Mouse (Mus musculus): ENCODE results near the gene Chtf18. TPM values are rescaled to one million over a fixed set of nuclear protein-coding genes. Genes with fewer than 3 reads are reported as not detected.

Chtf18 gene
- polyA plus RNA-seq, 1 experiment from 2014 or later: 21.2 TPM

GRCm38 (mm10) chr17:25700863-25701496, 26.2 kb downstream of the Chtf18 start:
- no peak overlapping the region for H3K4me3 ChIP-seq
- no peak overlapping the region for H3K27ac ChIP-seq
- no peaks in the 10 kb centered on the region for H3K36me3 ChIP-seq
- no peak overlapping the region for H3K9ac ChIP-seq
- no peak for ATAC-seq (ENCODE audit: insufficient number of reproducible peaks, low FRiP score, low TSS enrichment, low read depth)
- H3K27me3 ChIP-seq: 0 out of 2 replicates have a peak, but pooled peaks cover 6% of the 10 kb centered on the region
- H3K9me3 ChIP-seq: no peaks in the 10 kb centered on the region
- H3K4me2 ChIP-seq: no peak overlapping the region
- no peaks in the 10 kb centered on the region for H3K4me1 ChIP-seq
- WGBS: 55% methylated on average over 9 of the region's 9 CpGs

GRCm38 (mm10) chr17:25698446-25698845, 28.8 kb downstream of the Chtf18 start:
- WGBS: 10% methylated on average over 7 of the region's 7 CpGs
- H3K27me3 ChIP-seq: 0 out of 2 replicates have a peak, but pooled peaks cover 6% of the 10 kb centered on the region
- H3K4me3 ChIP-seq: no peak overlapping the region
- H3K27ac ChIP-seq: no peak overlapping the region
- no peaks in the 10 kb centered on the region for H3K9me3 ChIP-seq
- no peaks in the 10 kb centered on the region for H3K36me3 ChIP-seq
- no peak overlapping the region for H3K4me2 ChIP-seq
- no peak overlapping the region for H3K9ac ChIP-seq
- no peaks in the 10 kb centered on the region for H3K4me1 ChIP-seq
- ATAC-seq (ENCODE audit: insufficient number of reproducible peaks, low FRiP score, low TSS enrichment, low read depth): no peak

DNA sequence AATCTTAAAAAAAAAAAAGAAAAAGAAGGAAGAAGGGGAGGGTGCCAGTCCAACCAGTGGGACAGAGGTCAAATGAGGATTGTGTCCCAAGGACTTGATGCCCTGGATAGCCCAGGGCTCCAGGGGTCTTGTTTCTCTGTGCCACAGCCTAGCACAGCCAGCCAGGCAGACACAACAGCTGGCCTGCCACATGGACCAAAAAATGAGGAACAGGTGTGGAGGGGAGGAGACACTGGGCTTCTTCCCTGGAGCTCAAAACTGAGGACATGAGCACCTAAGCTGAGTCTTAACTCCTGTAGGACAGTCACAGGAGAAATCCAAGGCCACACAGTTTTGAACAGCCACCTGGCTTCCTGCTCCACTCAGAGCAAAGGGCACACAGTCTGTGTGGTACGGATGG, 31.0 kb downstream of the Chtf18 start:
- no peak for ATAC-seq (ENCODE audit: insufficient number of reproducible peaks, low FRiP score, low TSS enrichment, low read depth)
- Histone ChIP-seq H3K27ac (no peak overlapping the region), H3K4me2 (no peak overlapping the region), H3K9me3 (no peaks in the 10 kb centered on the region), H3K4me3 (no peak overlapping the region), H3K36me3 (no peaks in the 10 kb centered on the region), H3K9ac (no peak overlapping the region), H3K4me1 (no peaks in the 10 kb centered on the region), H3K27me3 (0 out of 2 replicates have a peak, but pooled peaks cover 6% of the 10 kb centered on the region)
- WGBS: 18% methylated on average over 1 of the region's 1 CpGs

DNA sequence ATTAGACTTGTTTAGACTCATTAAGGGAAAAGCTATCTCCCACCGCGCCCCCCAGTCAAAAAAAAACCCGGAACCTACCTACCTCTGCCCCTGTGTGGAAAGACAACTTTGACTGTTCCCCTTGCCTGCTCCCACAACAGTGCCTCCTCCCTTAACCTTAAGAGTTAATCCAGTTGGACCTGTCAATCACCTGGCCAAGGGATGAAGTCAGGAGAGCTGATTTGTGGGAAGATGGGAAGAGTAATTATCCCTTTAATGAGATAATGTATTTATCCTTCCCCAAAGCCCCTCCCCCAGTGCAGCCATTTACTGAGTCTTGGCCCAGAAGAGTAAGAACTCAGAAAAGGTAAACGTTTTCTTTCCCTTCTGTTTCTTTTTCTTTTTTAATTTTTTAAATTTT, 38.3 kb downstream of the Chtf18 start:
- Histone ChIP-seq H3K27ac (no peak overlapping the region), H3K27me3 (peaks cover 4% of the 10 kb centered on the region; the same call in 1 of the 2 replicates), H3K9ac (no peak overlapping the region), H3K9me3 (no peaks in the 10 kb centered on the region), H3K4me1 (0 out of 2 replicates have a peak, but pooled peaks cover 11% of the 10 kb centered on the region), H3K4me2 (no peak overlapping the region), H3K4me3 (no peak overlapping the region), H3K36me3 (no peaks in the 10 kb centered on the region)
- 75% methylated on average over 4 of the region's 4 CpGs for WGBS
- ATAC-seq (ENCODE audit: insufficient number of reproducible peaks, low FRiP score, low TSS enrichment, low read depth): no peak

DNA sequence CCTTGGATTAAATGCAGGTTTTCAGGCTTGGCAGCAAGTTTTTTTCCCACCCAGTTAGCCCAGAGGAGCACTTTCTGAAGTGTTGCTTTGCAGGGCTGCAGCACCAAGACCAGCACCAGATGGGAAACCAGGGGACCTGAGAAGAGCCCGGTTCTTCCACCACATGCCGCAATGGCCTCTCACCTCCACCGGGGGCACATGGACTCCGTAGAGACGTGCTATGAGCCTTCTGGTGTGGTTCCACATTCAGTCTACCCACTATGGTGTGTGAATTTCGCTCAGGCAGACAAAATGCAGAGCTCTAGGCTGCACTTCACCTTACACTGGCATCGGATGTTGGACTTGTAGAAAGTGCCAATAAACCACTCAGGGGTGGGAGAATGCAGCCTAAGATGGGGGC, 40.9 kb downstream of the Chtf18 start:
- H3K36me3 ChIP-seq: no peaks in the 10 kb centered on the region
- peaks cover 4% of the 10 kb centered on the region; the same call in 1 of the 2 replicates for H3K27me3 ChIP-seq
- H3K27ac ChIP-seq: no peak overlapping the region
- no peak overlapping the region for H3K4me2 ChIP-seq
- WGBS: 40% methylated on average over 7 of the region's 7 CpGs
- no peak for ATAC-seq (ENCODE audit: insufficient number of reproducible peaks, low FRiP score, low TSS enrichment, low read depth)
- no peak overlapping the region for H3K9ac ChIP-seq
- 0 out of 2 replicates have a peak, but pooled peaks cover 11% of the 10 kb centered on the region for H3K4me1 ChIP-seq
- H3K4me3 ChIP-seq: no peak overlapping the region
- H3K9me3 ChIP-seq: no peaks in the 10 kb centered on the region

- no peak for ATAC-seq (ENCODE audit: insufficient number of reproducible peaks, low FRiP score, low TSS enrichment, low read depth)
- H3K27ac ChIP-seq: no peak overlapping the region
- H3K4me1 ChIP-seq: 0 out of 2 replicates have a peak, but pooled peaks cover 2% of the 10 kb centered on the region
- 0 out of 2 replicates have a peak, but pooled peaks cover 4% of the 10 kb centered on the region for H3K27me3 ChIP-seq
- 80% methylated on average over 4 of the region's 4 CpGs for WGBS
- H3K4me2 ChIP-seq: no peak overlapping the region
- no peak overlapping the region for H3K4me3 ChIP-seq
- no peaks in the 10 kb centered on the region for H3K9me3 ChIP-seq
- no peaks in the 10 kb centered on the region for H3K36me3 ChIP-seq
- H3K9ac ChIP-seq: no peak overlapping the region
Observed at GRCm38 (mm10) chr17:25681636-25682035, 45.6 kb downstream of the Chtf18 start.

DNA sequence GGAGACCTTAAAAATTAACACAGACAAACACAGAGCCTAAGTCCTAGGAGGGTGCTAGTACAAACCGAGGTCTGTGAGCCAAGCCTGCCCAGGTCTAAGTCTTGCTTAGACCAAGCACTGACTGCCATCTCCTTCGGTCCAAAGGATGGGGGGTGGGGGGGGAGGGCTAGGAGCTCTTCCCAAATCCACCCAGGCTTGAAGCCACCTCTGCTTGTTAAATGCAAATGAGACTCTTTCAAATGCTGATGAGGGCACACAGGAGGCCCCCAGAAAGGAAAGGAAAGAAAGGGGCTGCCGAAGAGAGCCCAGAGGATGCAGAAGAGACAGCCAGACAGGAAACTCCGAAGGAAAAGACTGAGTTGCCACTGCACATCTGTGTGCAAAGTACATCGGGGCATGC, 47.4 kb downstream of the Chtf18 start:
- H3K36me3 ChIP-seq: no peaks in the 10 kb centered on the region
- no peaks in the 10 kb centered on the region for H3K9me3 ChIP-seq
- no peak overlapping the region for H3K9ac ChIP-seq
- ATAC-seq (ENCODE audit: insufficient number of reproducible peaks, low FRiP score, low TSS enrichment, low read depth): no peak
- H3K27me3 ChIP-seq: 0 out of 2 replicates have a peak, but pooled peaks cover 4% of the 10 kb centered on the region
- no peak overlapping the region for H3K27ac ChIP-seq
- H3K4me2 ChIP-seq: no peak overlapping the region
- 13% methylated on average over 5 of the region's 5 CpGs for WGBS
- H3K4me1 ChIP-seq: no peaks in the 10 kb centered on the region
- H3K4me3 ChIP-seq: no peak overlapping the region

- no peak for ATAC-seq (ENCODE audit: insufficient number of reproducible peaks, low FRiP score, low TSS enrichment, low read depth)
- Histone ChIP-seq H3K36me3 (no peaks in the 10 kb centered on the region), H3K27ac (no peak overlapping the region)
Observed at GRCm38 (mm10) chr17:25677969-25678368, 49.2 kb downstream of the Chtf18 start.

GRCm38 (mm10) chr17:25672982-25673381, 54.2 kb downstream of the Chtf18 start:
- H3K9me3 ChIP-seq: no peaks in the 10 kb centered on the region
- no peaks in the 10 kb centered on the region for H3K4me1 ChIP-seq
- H3K27ac ChIP-seq: no peak overlapping the region
- no peaks in the 10 kb centered on the region for H3K36me3 ChIP-seq
- H3K9ac ChIP-seq: no peak overlapping the region
- ATAC-seq (ENCODE audit: insufficient number of reproducible peaks, low FRiP score, low TSS enrichment, low read depth): no peak
- H3K4me3 ChIP-seq: no peak overlapping the region
- no peak overlapping the region for H3K4me2 ChIP-seq
- H3K27me3 ChIP-seq: no peaks in the 10 kb centered on the region

More at GRCm38 (mm10) chr17:25677969-25678368, 49.2 kb downstream of the Chtf18 start:
- no peaks in the 10 kb centered on the region for H3K4me1 ChIP-seq
- no peaks in the 10 kb centered on the region for H3K27me3 ChIP-seq
- no peak overlapping the region for H3K9ac ChIP-seq
- no peak overlapping the region for H3K4me2 ChIP-seq
- H3K9me3 ChIP-seq: no peaks in the 10 kb centered on the region
- 54% methylated on average over 6 of the region's 6 CpGs for WGBS
- H3K4me3 ChIP-seq: no peak overlapping the region

Small RNAs within 50 kb of the gene (microRNA-seq; reads per million reads assigned to microRNA genes)
- not detected for gene Gm25083

Other genes starting within 250 kb of the Chtf18 start
- 0.08 TPM in 1 of 2 replicates, not detected in the other for gene Sstr5, start 230.1 kb downstream of the Chtf18 start, polyA plus RNA-seq (2015; fragmentation: Nextera tagmentation; extraction: Ambion mirVana)
- 10.9 and 14.7 TPM in 2 replicates for gene Sox8, start 156.7 kb downstream of the Chtf18 start, polyA plus RNA-seq (2015; fragmentation: Nextera tagmentation; extraction: Ambion mirVana)
- gene Lmf1, start 148.3 kb downstream of the Chtf18 start, polyA plus RNA-seq (2015; fragmentation: Nextera tagmentation; extraction: Ambion mirVana): 28.8 and 30.5 TPM in 2 replicates
- 4.8 and 6.1 TPM in 2 replicates for gene Gng13, start 10.2 kb downstream of the Chtf18 start, polyA plus RNA-seq (2015; fragmentation: Nextera tagmentation; extraction: Ambion mirVana)
- 22.8 and 23.3 TPM in 2 replicates for gene Rpusd1, start 251 bp upstream of the Chtf18 start, polyA plus RNA-seq (2015; fragmentation: Nextera tagmentation; extraction: Ambion mirVana)
- 0.13 and 0.17 TPM in 2 replicates for gene Mslnl, start 8.6 kb upstream of the Chtf18 start, polyA plus RNA-seq (2015; fragmentation: Nextera tagmentation; extraction: Ambion mirVana)
- gene Msln, start 27.0 kb upstream of the Chtf18 start, polyA plus RNA-seq (2015; fragmentation: Nextera tagmentation; extraction: Ambion mirVana): 38.4 and 40.6 TPM in 2 replicates
- 26.7 and 27.2 TPM in 2 replicates for gene Narfl, start 46.4 kb upstream of the Chtf18 start, polyA plus RNA-seq (2015; fragmentation: Nextera tagmentation; extraction: Ambion mirVana)
- gene Haghl, start 58.3 kb upstream of the Chtf18 start, polyA plus RNA-seq (2015; fragmentation: Nextera tagmentation; extraction: Ambion mirVana): 53.2 and 54.4 TPM in 2 replicates
- gene Ccdc78, start 59.2 kb upstream of the Chtf18 start, polyA plus RNA-seq (2015; fragmentation: Nextera tagmentation; extraction: Ambion mirVana): 0.09 and 0.14 TPM in 2 replicates
- 85.7 and 95.6 TPM in 2 replicates for gene Fam173a, start 65.5 kb upstream of the Chtf18 start, polyA plus RNA-seq (2015; fragmentation: Nextera tagmentation; extraction: Ambion mirVana)
- gene AC134908.4, start 68.2 kb upstream of the Chtf18 start, polyA plus RNA-seq (2015; fragmentation: Nextera tagmentation; extraction: Ambion mirVana): 0.56 and 0.58 TPM in 2 replicates
- gene Metrn, start 69.7 kb upstream of the Chtf18 start, polyA plus RNA-seq (2015; fragmentation: Nextera tagmentation; extraction: Ambion mirVana): 39.1 and 40.0 TPM in 2 replicates
- gene Fbxl16, start 81.7 kb upstream of the Chtf18 start, polyA plus RNA-seq (2015; fragmentation: Nextera tagmentation; extraction: Ambion mirVana): 2.0 and 2.7 TPM in 2 replicates
- gene Wdr24, start 96.2 kb upstream of the Chtf18 start, polyA plus RNA-seq (2015; fragmentation: Nextera tagmentation; extraction: Ambion mirVana): 24.6 and 26.5 TPM in 2 replicates
- gene Jmjd8, start 101.4 kb upstream of the Chtf18 start, polyA plus RNA-seq (2015; fragmentation: Nextera tagmentation; extraction: Ambion mirVana): 47.2 and 48.9 TPM in 2 replicates
- gene Stub1, start 106.0 kb upstream of the Chtf18 start, polyA plus RNA-seq (2015; fragmentation: Nextera tagmentation; extraction: Ambion mirVana): 346 and 387 TPM in 2 replicates
- 1.8 and 2.6 TPM in 2 replicates for gene Rhbdl1, start 109.9 kb upstream of the Chtf18 start, polyA plus RNA-seq (2015; fragmentation: Nextera tagmentation; extraction: Ambion mirVana)
- 1.8 and 2.6 TPM in 2 replicates for gene Gm20683, start 114.3 kb upstream of the Chtf18 start, polyA plus RNA-seq (2015; fragmentation: Nextera tagmentation; extraction: Ambion mirVana)
- 21.9 and 25.4 TPM in 2 replicates for gene Rhot2, start 117.4 kb upstream of the Chtf18 start, polyA plus RNA-seq (2015; fragmentation: Nextera tagmentation; extraction: Ambion mirVana)
- gene Wdr90, start 134.1 kb upstream of the Chtf18 start, polyA plus RNA-seq (2015; fragmentation: Nextera tagmentation; extraction: Ambion mirVana): 16.8 and 21.3 TPM in 2 replicates
- gene Mcrip2, start 141.3 kb upstream of the Chtf18 start, polyA plus RNA-seq (2015; fragmentation: Nextera tagmentation; extraction: Ambion mirVana): 16.7 and 22.2 TPM in 2 replicates
- gene Mettl26, start 147.7 kb upstream of the Chtf18 start, polyA plus RNA-seq (2015; fragmentation: Nextera tagmentation; extraction: Ambion mirVana): 45.3 and 48.0 TPM in 2 replicates
- 0.63 and 0.65 TPM in 2 replicates for gene Wfikkn1, start 153.4 kb upstream of the Chtf18 start, polyA plus RNA-seq (2015; fragmentation: Nextera tagmentation; extraction: Ambion mirVana)
- gene Rab40c, start 192.3 kb upstream of the Chtf18 start, polyA plus RNA-seq (2015; fragmentation: Nextera tagmentation; extraction: Ambion mirVana): 30.7 and 35.2 TPM in 2 replicates
- gene Pigq, start 217.5 kb upstream of the Chtf18 start, polyA plus RNA-seq (2015; fragmentation: Nextera tagmentation; extraction: Ambion mirVana): 45.7 and 47.8 TPM in 2 replicates
- 0.42 TPM in 1 of 2 replicates, not detected in the other for gene Nhlrc4, start 217.5 kb upstream of the Chtf18 start, polyA plus RNA-seq (2015; fragmentation: Nextera tagmentation; extraction: Ambion mirVana)
- gene A930017K11Rik, start 225.1 kb upstream of the Chtf18 start, polyA plus RNA-seq (2015; fragmentation: Nextera tagmentation; extraction: Ambion mirVana): 0.06 and 0.14 TPM in 2 replicates

Measured in limb, embryonic 15.5 days (tissue).